Mouse (Mus musculus): ENCODE measurements around the gene Osbpl5.
A peak's percentile ranks its signal among the peaks of the same experiment; 100 is the strongest.

- TF ChIP-seq CTCF (conservative IDR thresholded peaks at IDR 0.05; ENCODE audit: insufficient read depth, insufficient read length, low read depth, low read length), result peak; percentile 7; the same call in 1 of the 2 replicates
- TF ChIP-seq POLR2A (IDR thresholded peaks at IDR 0.05; ENCODE audit: low read depth, low read length), result no peak
Measured at GRCm38 (mm10) chr7:143726396-143726795, 30.4 kb downstream of the Osbpl5 start.

Measured in kidney, adult 2 months (tissue).